Mouse (Mus musculus) CH12.LX (cell line): ENCODE measurements around the gene Lrguk. TPM values are rescaled to one million over a fixed set of nuclear protein-coding genes. Genes with fewer than 3 reads are reported as not detected.
A peak's percentile ranks its signal among the peaks of the same experiment; 100 is the strongest.

Source experiments
- DNase-seq: peaks from one replicate; pipeline ENCODE4 v3.0.0-alpha.2; 2013; ENCODE audit errors: extremely low read depth
- H3K27ac ChIP-seq: 2 replicates; pipeline ENCODE4 v1.5.1; 2012; ENCODE audit warnings: low read depth, mild to moderate bottlenecking, control low read depth, moderate library complexity; ENCODE audit not compliant: insufficient read depth
- H3K27me3 ChIP-seq: replicated peaks from 2 replicates; pipeline ENCODE3; 2012; ENCODE audit warnings: inconsistent platforms
- H3K36me3 ChIP-seq, 2 experiments: replicated peaks in 1 of 2; 2 replicates each; pipeline versions ENCODE3 to v1.6.1; 2012; ENCODE audit warnings: inconsistent platforms in 1 of 2, low read length in 1 of 2, mild to moderate bottlenecking in 1 of 2, mixed read lengths in 1 of 2, moderate library complexity in 1 of 2; ENCODE audit not compliant: control insufficient read depth in 1 of 2, insufficient read depth in 1 of 2
- H3K4me1 ChIP-seq, 2 experiments: 2 replicates each; pipeline ENCODE4 v1.6.1; 2012; ENCODE audit warnings: inconsistent platforms in 1 of 2, moderate library complexity in 1 of 2; ENCODE audit not compliant: insufficient read depth in 2 of 2, control insufficient read depth in 1 of 2
- H3K4me2 ChIP-seq: 2 replicates; pipeline ENCODE4 v1.6.1; 2012; ENCODE audit warnings: low read depth, mild to moderate bottlenecking, control low read depth; ENCODE audit not compliant: poor library complexity, insufficient read depth, severe bottlenecking
- H3K4me3 ChIP-seq, 3 experiments: fragments of 150-350 bp in 1 of 3; sonication (generic) in 1 of 3; replicated peaks in 1 of 3; 2 replicates each; pipeline versions ENCODE3 to v1.5.1; 2011 to 2012; ENCODE audit warnings: low read depth in 2 of 3, low read length in 2 of 3, mild to moderate bottlenecking in 2 of 3, moderate library complexity in 2 of 3, control low read depth in 1 of 3, improper control_type of control experiment in 1 of 3, inconsistent platforms in 1 of 3, mixed read lengths in 1 of 3; ENCODE audit not compliant: poor library complexity in 1 of 3
- H3K79me2 ChIP-seq: replicated peaks from 2 replicates; pipeline ENCODE4 v1.6.1; 2012; ENCODE audit warnings: mild to moderate bottlenecking, moderate library complexity; ENCODE audit not compliant: control insufficient read depth, poor library complexity, insufficient read depth, severe bottlenecking; ENCODE audit errors: extremely low read depth
- H3K9ac ChIP-seq: 2 replicates; pipeline ENCODE4 v1.6.1; 2012; ENCODE audit warnings: low read depth, mild to moderate bottlenecking, control low read depth, moderate library complexity; ENCODE audit not compliant: insufficient read depth
- H3K9me3 ChIP-seq: replicated peaks from 2 replicates; pipeline ENCODE3; 2012; ENCODE audit warnings: low read length, inconsistent platforms, mixed read lengths
- BHLHE40 ChIP-seq: IDR thresholded peaks from 2 replicates; pipeline ENCODE4 v1.6.1; 2011; ENCODE audit warnings: mild to moderate bottlenecking, low read depth, low read length, improper control_type of control experiment
- CHD1 ChIP-seq: IDR thresholded peaks from 2 replicates; pipeline ENCODE4 v1.6.1; 2012; ENCODE audit warnings: low read depth, low read length, improper control_type of control experiment, inconsistent platforms
- CHD2 ChIP-seq: IDR thresholded peaks from 2 replicates; pipeline ENCODE4 v1.6.1; 2011; ENCODE audit warnings: low read length, improper control_type of control experiment
- ELF1 ChIP-seq: IDR thresholded peaks from 2 replicates; pipeline ENCODE4 v1.6.1; 2014; ENCODE audit warnings: low read depth, mild to moderate bottlenecking, inconsistent platforms, low read length, improper control_type of control experiment
- EP300 ChIP-seq: IDR thresholded peaks from 2 replicates; pipeline ENCODE4 v1.6.1; 2011; ENCODE audit warnings: low read length, improper control_type of control experiment
- ETS1 ChIP-seq: conservative IDR thresholded peaks from 2 replicates; pipeline ENCODE4 v1.6.1; 2012; ENCODE audit warnings: low read depth, mild to moderate bottlenecking, inconsistent platforms, low read length, improper control_type of control experiment, moderate library complexity
- GABPA ChIP-seq: IDR thresholded peaks from 2 replicates; pipeline ENCODE4 v1.6.1; 2012; ENCODE audit warnings: low read depth, low read length, improper control_type of control experiment, inconsistent platforms; ENCODE audit not compliant: insufficient replicate concordance
- HCFC1 ChIP-seq: IDR thresholded peaks from 2 replicates; pipeline ENCODE4 v1.6.1; 2012; ENCODE audit warnings: low read depth, mild to moderate bottlenecking, inconsistent platforms, low read length, improper control_type of control experiment
- IRF4 ChIP-seq: IDR thresholded peaks from 2 replicates; pipeline ENCODE4 v1.6.1; 2014; ENCODE audit warnings: low read depth, mild to moderate bottlenecking, inconsistent platforms, low read length, improper control_type of control experiment
- JUN ChIP-seq: IDR thresholded peaks from 2 replicates; pipeline ENCODE4 v1.6.1; 2011; ENCODE audit warnings: low read depth, mild to moderate bottlenecking, low read length, improper control_type of control experiment, moderate library complexity; ENCODE audit not compliant: insufficient read depth
- JUND ChIP-seq: conservative IDR thresholded peaks from 2 replicates; pipeline ENCODE4 v1.6.1; 2011; ENCODE audit warnings: low read depth, low read length, improper control_type of control experiment
- KAT2A ChIP-seq: IDR thresholded peaks from 2 replicates; pipeline ENCODE4 v1.6.1; 2012; ENCODE audit warnings: low read length, improper control_type of control experiment, inconsistent platforms; ENCODE audit not compliant: insufficient replicate concordance
- MAFK ChIP-seq: IDR thresholded peaks from 2 replicates; pipeline ENCODE4 v1.6.1; 2011; ENCODE audit warnings: low read length, improper control_type of control experiment; ENCODE audit not compliant: insufficient replicate concordance
- MAZ ChIP-seq: IDR thresholded peaks from 2 replicates; pipeline ENCODE4 v1.6.1; 2012; ENCODE audit warnings: low read depth, mild to moderate bottlenecking, inconsistent platforms, low read length, improper control_type of control experiment, moderate library complexity
- MEF2A ChIP-seq: IDR thresholded peaks from 2 replicates; pipeline ENCODE4 v1.6.1; 2014; ENCODE audit warnings: low read depth, mild to moderate bottlenecking, inconsistent platforms, low read length, improper control_type of control experiment, borderline replicate concordance
- MXI1 ChIP-seq: IDR thresholded peaks from 2 replicates; pipeline ENCODE4 v1.6.1; 2011; ENCODE audit warnings: mild to moderate bottlenecking, low read depth, low read length, improper control_type of control experiment
- MYC ChIP-seq: IDR thresholded peaks from 2 replicates; pipeline ENCODE4 v1.6.1; 2011; ENCODE audit warnings: low read depth, mild to moderate bottlenecking, improper control_type of control experiment, low read length
- NELFE ChIP-seq: IDR thresholded peaks from 2 replicates; pipeline ENCODE4 v1.6.1; 2011; ENCODE audit warnings: low read depth, low read length, improper control_type of control experiment
- PAX5 ChIP-seq: IDR thresholded peaks from 2 replicates; pipeline ENCODE4 v1.6.1; 2012; ENCODE audit warnings: low read length, inconsistent platforms, mixed read lengths
- POLR2A ChIP-seq: IDR thresholded peaks from 2 replicates; pipeline ENCODE4 v1.6.1; 2011; ENCODE audit warnings: low read depth, mild to moderate bottlenecking, improper control_type of control experiment, low read length
- POLR2AphosphoS2 ChIP-seq: IDR thresholded peaks from 2 replicates; pipeline ENCODE4 v1.6.1; 2011; ENCODE audit warnings: low read depth, low read length, improper control_type of control experiment
- RAD21 ChIP-seq: IDR thresholded peaks from 2 replicates; pipeline ENCODE4 v1.6.1; 2011; ENCODE audit warnings: low read depth, mild to moderate bottlenecking, low read length, improper control_type of control experiment, moderate library complexity
- RCOR1 ChIP-seq: conservative IDR thresholded peaks from 2 replicates; pipeline ENCODE4 v1.6.1; 2012; ENCODE audit warnings: low read depth, mild to moderate bottlenecking, inconsistent platforms, low read length, improper control_type of control experiment
- SIN3A ChIP-seq: IDR thresholded peaks from 2 replicates; pipeline ENCODE4 v1.6.1; 2012; ENCODE audit warnings: low read length, improper control_type of control experiment, inconsistent platforms
- TBP ChIP-seq: conservative IDR thresholded peaks from 2 replicates; pipeline ENCODE4 v1.6.1; 2011; ENCODE audit warnings: low read depth, low read length, improper control_type of control experiment
- TCF12 ChIP-seq: IDR thresholded peaks from 2 replicates; pipeline ENCODE4 v1.6.1; 2014; ENCODE audit warnings: low read depth, mild to moderate bottlenecking, inconsistent platforms, low read length, improper control_type of control experiment
- UBTF ChIP-seq: IDR thresholded peaks from 2 replicates; pipeline ENCODE4 v1.6.1; 2012; ENCODE audit warnings: low read depth, mild to moderate bottlenecking, inconsistent platforms, low read length, improper control_type of control experiment, moderate library complexity
- USF2 ChIP-seq: conservative IDR thresholded peaks from 2 replicates; pipeline ENCODE4 v1.6.1; 2011; ENCODE audit warnings: low read depth, low read length, improper control_type of control experiment
- ZC3H11A ChIP-seq: IDR thresholded peaks from 2 replicates; pipeline ENCODE4 v1.6.1; 2012; ENCODE audit warnings: low read depth, mild to moderate bottlenecking, inconsistent platforms, low read length, improper control_type of control experiment
- ZNF384 ChIP-seq: IDR thresholded peaks from 2 replicates; pipeline ENCODE4 v1.6.1; 2012; ENCODE audit warnings: low read depth, low read length, improper control_type of control experiment, inconsistent platforms
- dilution Hi-C: fragments of 300-500 bp; cut with MboI; formaldehyde crosslinking; loops from 2 replicates; pipeline ENCODE4 v1.14.3; 2020; ENCODE audit warnings: low sequenced_read_pairs; ENCODE audit not compliant: extremely low pct_unique_long_range_greater_than_20kb, extremely low pct_ligation_motif_present
- in situ Hi-C: fragments of 300-500 bp; cut with MboI; formaldehyde crosslinking; loops from 3 replicates; pipeline ENCODE4 v1.14.3; 2019; ENCODE audit warnings: low sequenced_read_pairs, low pct_ligation_motif_present, low pct_unique_long_range_greater_than_20kb, mixed read lengths
- polyA plus RNA-seq: library from polyadenylated mRNA; unstranded; fragments of >175 nt; gene quantifications from 2 replicates; pipeline ENCODE4 v1.2.1, GENCODE M21; 2012; ENCODE audit warnings: low read depth; ENCODE audit not compliant: insufficient read length
- total RNA-seq, 2 experiments: library from RNA; depleted of rRNA; stranded (reverse); fragments of 300-350 nt in 1 of 2; fragments of >200 nt in 1 of 2; gene quantifications; 2 replicates each; pipeline ENCODE4 v1.2.3; 2012 to 2014

Lrguk gene
- total and polyA plus RNA-seq, 3 experiments = 0.85 to 1.6 (median 1.1) TPM

DNA sequence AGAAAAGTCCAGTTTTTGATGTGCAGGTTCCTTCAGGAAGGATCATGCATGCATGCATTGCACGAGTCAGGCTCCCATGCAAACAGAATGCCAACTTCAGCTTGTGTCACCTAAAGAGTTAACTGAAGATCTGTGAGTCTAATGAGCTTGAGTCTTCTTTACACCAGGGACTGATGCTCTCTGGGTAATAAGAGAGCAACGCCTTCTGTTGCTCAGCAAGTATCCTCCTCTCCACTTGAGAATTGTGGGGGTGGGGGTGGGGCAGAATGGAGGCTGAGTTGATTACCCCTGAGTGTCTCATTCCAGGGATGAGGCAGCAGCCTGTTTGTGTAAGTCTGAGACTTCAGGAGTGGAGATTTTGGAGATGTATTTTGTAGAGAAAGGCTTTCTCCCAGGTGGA is 20.2 kb downstream of the Lrguk start:
- no peak for TF ChIP-seq RAD21
- no peak for TF ChIP-seq PAX5
- TF ChIP-seq HCFC1 = no peak
- TF ChIP-seq KAT2A = no peak
- no peak for TF ChIP-seq ZNF384
- no peaks in the 10 kb centered on the region for H3K79me2 ChIP-seq
- DNase-seq = no peak

DNA sequence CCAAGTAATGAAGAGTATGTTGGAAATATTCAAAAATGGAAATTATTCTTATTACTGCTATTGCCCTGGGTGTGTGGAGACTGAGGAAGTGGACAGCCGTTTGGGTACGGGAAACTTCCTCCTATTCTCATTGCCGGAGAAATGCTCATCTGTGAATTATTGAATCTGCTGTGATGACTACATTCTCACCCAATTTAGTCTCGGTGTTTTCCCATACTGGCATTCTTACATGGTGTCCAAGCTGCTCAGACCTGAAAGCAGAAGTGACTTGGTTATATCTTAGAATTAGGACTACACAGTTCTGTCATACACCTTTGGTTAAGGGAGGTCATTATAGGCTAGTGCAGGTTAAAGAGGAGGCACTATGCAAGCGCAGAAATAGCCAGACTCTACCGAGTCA is 30.5 kb downstream of the Lrguk start:
- H3K27me3 ChIP-seq = no peaks in the 10 kb centered on the region
- H3K9me3 ChIP-seq = no peaks in the 10 kb centered on the region
- dilution Hi-C loops = no loop called here
- H3K27ac ChIP-seq = peak overlapping the region; percentile 91
- peak overlapping the region; percentile 53; the same call in 1 of the 2 replicates for H3K4me2 ChIP-seq
- H3K36me3 ChIP-seq = no peaks in the 10 kb centered on the region
- peak; percentile 93 for DNase-seq
- H3K9ac ChIP-seq = no peak overlapping the region
- in situ Hi-C loops = no loop called here
- peak overlapping the region in 1 of 3 experiments; percentile 1 for H3K4me3 ChIP-seq
- H3K4me1 ChIP-seq = peaks cover 7 to 29% of the 10 kb centered on the region in 2 experiments; a peak in 3 of 4 replicates
- TF ChIP-seq IRF4 (peak; percentile 95), MXI1 (peak; percentile 50; the same call in 1 of the 2 replicates), MAFK (no peak; the same call in 1 of the 2 replicates), MEF2A (peak; percentile 98), RAD21 (no peak; the same call in 1 of the 2 replicates), ETS1 (peak; percentile 91), BHLHE40 (peak; percentile 45; the same call in 1 of the 2 replicates), ELF1 (peak; percentile 80), GABPA (no peak), USF2 (no peak), CHD2 (peak; percentile 58; the same call in 1 of the 2 replicates), JUN (peak; percentile 89), EP300 (peak; percentile 96), JUND (peak; percentile 82), TBP (peak; percentile 64; the same call in 1 of the 2 replicates), NELFE (no peak), RCOR1 (peak; percentile 92; the same call in 1 of the 2 replicates), ZC3H11A (no peak), SIN3A (peak; percentile 78; the same call in 1 of the 2 replicates), POLR2A (peak; percentile 23; the same call in 1 of the 2 replicates), MYC (peak; percentile 64; the same call in 1 of the 2 replicates), ZNF384 (0 out of 2 replicates have a peak, but pooled peaks have one; percentile 5), CHD1 (no peak), MAZ (0 out of 2 replicates have a peak, but pooled peaks have one; percentile 54), POLR2AphosphoS2 (no peak), UBTF (no peak), TCF12 (peak; percentile 82), KAT2A (no peak), PAX5 (no peak)
- H3K79me2 ChIP-seq = no peaks in the 10 kb centered on the region

More for the DNA sequence above, 20.2 kb downstream of the Lrguk start:
- Histone ChIP-seq H3K36me3 (peaks cover 0 to 5% of the 10 kb centered on the region in 2 experiments), H3K4me2 (no peak overlapping the region), H3K27me3 (no peaks in the 10 kb centered on the region), H3K4me1 (peaks cover 0 to 18% of the 10 kb centered on the region in 2 experiments; a peak in 2 of 4 replicates), H3K9ac (no peak overlapping the region), H3K27ac (no peak overlapping the region), H3K9me3 (no peaks in the 10 kb centered on the region), H3K4me3 (no peak overlapping the region)
- dilution Hi-C loops = no loop called here
- in situ Hi-C loops = loop anchor here (10.0 kb wide), 1 partner anchor 225 kb away; no protein-coding TSS in a partner anchor
